Mouse (Mus musculus) layer of hippocampus, adult 18-20 months (tissue): Measurements from ENCODE around the gene Treh. TPM values are rescaled to one million over a fixed set of nuclear protein-coding genes. Genes with fewer than 3 reads are reported as not detected.

Source experiments
- DNase-seq, 2 experiments: peaks; one replicate each; pipeline ENCODE4 v3.0.0; 2022; ENCODE audit warnings: low spot score in 2 of 2
- total RNA-seq, 2 experiments: library from RNA; stranded (reverse); gene quantifications; 2 replicates each; pipeline ENCODE4 v1.2.3; 2021

The Treh gene
- total RNA-seq, 2 experiments from 2014 or later: not detected

DNA sequence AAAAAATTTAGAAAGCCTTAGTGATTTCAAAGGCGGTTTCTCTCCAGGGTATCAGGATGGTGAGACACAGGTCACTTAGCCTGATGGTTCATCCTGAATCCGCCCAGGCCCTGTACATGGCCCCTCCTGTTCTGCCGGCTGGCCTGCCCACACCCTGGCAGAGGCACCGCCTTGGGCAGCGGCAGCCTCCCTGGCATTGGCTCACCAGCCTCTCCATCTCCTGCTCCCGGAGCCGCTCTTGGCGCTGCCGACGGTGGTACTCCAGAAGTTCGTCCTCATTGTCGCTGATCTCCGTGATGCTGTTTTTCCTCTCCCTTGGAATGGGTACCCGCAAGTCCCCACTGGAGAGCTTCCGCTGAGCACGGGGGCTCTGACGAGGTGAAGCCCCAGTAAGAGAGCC is 42.1 kb downstream of the Treh start:
- DNase-seq: no peak

DNA sequence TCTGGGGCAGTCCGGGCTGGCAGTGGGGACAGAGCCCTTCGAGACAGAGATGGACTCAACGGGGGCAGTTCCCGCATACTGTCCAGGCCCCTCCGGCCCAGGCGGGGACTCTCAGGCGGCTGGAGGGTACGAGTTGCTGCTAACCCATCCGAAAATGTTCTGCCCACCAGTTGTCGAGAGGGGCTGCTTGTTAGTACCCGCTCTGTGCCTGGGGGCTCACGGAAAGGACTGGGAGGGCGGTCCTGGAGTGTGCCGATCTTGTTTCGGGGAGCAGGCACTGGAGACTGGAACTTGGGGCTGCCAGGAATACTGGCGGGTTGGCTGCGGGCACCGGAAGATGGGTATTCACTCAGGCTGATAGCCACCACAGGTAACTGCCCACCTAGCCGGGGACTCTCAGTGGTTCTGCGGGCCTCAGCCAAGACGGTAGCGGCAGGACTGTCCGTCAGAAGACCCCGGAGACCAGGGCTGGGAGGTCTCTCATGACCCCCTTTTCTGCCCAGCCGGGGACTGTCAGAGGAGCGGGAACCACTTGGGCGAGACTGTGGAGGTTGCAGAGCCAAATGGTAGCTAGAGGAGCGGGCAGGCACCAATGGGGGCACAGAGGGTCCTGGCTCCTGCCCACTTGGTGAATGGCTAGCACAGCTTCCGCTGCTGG is 42.8 kb downstream of the Treh start:
- DNase-seq: no peak

DNA sequence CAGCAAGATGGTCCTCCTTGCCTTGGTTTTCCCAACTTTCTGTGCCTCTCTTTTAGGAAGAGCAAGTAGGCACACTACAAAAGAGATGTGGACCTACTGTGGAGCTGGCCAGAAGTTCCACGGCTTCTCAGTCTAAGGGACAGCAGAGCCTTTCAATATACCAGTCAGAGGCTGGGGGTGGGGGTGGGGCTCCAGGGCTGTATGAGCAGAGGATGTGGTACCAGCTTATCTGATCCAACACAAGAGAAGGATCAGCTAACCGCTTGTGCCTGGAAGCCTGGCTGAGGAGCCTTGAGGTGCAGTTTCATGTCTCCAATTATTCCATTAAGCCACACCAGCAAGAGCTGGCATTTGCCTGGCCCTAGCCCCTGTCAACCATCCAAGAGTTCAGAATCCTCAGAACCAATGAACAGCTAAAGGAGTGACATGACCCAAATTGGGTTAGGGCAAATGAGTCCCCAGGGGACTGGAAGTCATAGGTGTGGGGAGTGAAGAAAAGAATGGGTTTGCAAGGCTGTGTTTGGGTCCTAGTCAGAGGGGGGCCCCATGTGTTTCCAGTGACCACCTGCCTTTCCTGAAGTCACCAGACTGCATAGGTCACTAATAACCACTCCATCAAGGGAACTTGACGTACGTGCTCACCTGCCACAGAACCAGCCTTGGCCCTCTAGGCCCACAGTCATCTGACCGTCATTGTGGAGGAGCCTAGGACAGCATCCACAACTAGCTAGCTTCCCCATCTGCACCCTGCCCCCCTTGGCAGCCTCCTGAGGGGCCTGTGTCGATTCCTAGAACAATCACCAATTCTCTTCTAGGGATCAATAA is 44.2 kb downstream of the Treh start:
- no peak for DNase-seq

DNA sequence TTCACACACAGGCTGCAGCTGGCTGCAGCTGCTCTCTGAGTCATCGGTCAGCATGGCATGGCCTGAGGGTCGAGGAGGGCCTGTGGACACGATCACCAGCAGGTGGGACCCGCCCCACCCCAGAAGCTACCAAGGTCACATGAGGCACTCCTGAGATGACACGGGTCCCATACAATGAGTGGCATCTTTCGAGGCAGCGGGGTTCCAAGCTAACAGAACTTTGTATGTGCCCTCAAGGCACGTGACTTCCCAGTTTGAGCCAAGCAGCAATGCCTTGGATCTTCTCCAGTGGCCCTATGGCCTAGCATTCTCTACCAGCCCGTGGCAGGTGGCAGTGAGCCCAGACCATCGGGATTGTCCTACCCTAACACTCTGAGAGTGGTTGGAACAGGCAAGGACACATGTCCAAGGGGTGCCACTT is 44.8 kb downstream of the Treh start:
- DNase-seq: peak; percentile 29 to 73

- no peak for DNase-seq
Measured at GRCm38 (mm10) chr9:44718937-44719631, 46.1 kb downstream of the Treh start.

DNA sequence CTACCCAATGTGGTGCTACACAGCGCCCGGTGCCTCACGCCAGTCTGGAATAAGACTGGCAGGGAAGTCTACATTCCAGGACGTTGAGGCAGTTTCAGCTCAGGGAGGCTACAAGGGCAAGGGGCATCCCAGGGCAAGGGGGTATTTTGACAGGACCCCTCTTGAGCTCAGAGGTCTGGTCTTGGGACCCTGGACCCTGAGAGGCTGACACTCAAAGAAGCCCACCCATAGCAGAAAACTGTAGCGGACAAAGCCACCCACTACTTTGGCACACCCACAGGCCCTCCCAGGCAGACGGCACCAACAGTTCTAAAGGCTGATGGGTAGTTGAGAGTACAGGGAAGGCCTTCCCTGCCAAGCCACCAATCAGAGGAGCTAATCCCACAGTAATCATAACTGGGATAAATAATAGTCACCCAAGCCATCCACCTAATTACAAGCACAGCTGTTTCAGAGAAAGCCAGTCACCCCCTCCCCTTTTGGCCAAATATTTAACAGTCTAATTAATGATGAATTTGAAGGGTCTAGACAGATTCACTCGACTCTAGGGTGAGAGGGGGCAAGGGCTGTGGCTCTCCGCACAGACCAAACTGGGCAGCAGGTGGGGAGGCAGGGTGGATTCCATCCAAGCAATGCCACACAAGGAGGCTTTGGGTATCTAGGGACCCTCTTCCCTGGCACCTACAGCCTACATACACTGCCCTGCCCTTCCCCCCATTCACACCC is 46.8 kb downstream of the Treh start:
- DNase-seq: no peak

- DNase-seq: no peak
Measured at GRCm38 (mm10) chr9:44720358-44721153, 47.5 kb downstream of the Treh start.

DNA sequence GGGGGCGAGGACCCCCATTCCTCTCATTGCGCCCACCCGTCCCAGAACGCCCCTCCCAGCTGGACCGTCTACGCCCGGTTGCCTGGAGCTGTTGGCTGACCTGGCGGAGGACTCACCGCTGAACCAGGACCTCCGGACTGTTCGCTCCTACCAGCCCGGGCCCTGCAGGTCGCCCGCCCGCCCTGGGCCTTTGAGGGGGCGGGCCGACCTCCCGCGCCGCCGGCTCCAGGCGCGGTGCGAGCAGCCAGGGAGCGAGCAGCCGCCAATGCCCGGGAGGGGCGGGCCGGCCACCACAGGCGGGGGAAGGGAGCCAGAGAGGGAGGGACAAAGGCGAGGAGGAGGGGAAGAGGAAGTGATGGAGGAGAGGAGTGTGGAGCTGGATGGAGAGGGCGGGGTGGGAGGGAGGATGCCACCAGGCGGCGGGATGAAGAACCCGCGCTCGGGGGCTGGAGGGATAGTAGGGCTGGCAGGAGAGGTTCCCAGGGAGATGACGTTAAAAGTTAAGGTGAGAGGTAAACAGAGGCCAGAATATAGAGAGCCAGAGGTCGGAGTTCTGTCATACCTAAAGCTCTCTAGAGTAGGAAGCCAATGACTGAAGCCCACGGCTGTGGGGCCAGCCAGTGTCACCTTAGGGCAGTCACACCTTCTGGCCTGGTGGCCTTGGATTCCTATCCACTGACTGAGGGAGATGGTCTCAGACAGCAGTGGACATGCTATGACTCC is 48.3 kb downstream of the Treh start:
- DNase-seq: peak; percentile 84 to 85

GRCm38 (mm10) chr9:44721877-44722186 is 48.8 kb downstream of the Treh start:
- DNase-seq: no peak

DNA sequence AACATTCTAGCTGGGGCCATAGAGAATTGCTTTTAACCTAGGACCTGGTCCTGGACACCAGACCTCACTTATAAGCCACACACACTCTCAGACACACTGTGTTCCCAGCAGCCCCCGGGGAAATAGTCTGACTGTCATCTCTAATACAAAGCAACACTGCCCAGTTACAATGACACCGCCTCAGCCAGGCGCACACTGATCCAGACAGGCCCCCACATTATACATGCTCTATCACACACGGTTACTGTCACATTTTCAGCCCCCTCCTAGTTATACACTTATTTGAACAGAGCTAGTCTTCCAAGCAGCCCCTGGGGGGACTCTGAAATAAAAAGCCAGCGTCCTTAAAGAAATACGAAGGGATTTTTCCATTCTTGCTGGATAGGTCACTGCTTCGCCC is 49.5 kb downstream of the Treh start:
- DNase-seq: no peak

DNA sequence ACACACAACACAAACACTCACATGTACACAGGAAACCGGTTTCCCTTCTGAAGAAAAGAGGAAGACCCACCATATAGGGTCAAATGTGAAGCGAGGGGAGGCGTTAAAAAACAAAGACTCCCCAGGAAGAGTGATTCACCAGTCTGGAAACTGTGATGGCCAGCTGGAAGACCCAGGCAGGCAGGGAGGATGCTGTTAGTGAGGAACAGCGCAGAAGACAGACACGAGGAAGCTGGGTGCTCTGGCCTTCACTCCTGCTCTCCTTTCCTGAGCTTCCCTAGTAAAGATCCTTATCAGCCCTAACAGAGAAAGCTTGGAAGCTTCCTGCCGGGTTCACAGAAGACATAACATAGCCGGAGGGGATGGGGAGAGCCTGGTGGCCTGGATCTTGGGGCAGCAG is 50.0 kb downstream of the Treh start:
- no peak for DNase-seq

DNA sequence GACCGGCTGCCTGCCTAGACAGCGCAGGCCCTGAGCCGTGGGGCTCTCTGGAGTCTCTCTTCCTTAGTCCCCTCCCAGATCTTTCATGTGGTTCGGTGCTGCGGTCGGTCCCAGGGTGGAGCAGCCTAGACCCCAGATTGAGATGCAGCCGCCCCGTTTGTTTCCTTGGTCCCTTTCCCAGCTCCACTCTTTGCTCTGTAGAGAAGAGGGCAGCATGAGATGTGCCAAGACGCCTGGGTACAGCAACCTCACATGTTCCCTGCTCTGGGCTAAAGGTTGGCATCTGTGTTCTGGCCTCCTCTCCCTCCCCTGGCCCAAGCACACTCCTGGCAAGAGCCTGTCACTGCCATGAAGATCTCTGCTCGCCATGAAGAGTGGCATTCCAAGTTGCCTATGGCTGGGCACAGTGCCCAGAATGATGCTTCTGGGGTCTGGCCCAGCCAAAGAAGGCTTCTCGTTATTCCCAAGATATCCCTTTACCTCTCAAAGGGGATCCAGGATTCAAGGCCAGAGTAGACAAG is 50.5 kb downstream of the Treh start:
- no peak for DNase-seq

GRCm38 (mm10) chr9:44724223-44724622 is 51.2 kb downstream of the Treh start:
- DNase-seq: peak in 1 of 2 experiments; percentile 67

DNA sequence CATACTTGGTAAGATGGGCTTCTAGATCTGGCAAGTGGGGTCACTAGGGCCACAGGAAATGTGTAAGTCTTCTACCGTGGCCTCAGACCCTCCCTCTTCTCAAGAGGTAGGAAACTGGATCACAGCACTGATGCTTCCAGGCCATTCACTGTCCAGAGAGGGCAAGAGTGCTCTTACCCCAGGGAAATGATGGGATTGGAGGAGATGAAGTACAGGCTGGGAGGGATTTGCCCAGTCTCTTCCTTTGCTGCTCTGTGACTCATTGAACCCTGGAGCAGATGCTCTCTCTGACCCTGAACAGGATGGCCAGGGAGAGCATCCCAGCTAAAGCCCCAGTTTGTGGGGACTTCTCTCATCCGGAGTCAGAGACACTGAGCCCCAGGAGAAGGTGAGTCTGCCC is 51.6 kb downstream of the Treh start:
- DNase-seq: no peak

DNA sequence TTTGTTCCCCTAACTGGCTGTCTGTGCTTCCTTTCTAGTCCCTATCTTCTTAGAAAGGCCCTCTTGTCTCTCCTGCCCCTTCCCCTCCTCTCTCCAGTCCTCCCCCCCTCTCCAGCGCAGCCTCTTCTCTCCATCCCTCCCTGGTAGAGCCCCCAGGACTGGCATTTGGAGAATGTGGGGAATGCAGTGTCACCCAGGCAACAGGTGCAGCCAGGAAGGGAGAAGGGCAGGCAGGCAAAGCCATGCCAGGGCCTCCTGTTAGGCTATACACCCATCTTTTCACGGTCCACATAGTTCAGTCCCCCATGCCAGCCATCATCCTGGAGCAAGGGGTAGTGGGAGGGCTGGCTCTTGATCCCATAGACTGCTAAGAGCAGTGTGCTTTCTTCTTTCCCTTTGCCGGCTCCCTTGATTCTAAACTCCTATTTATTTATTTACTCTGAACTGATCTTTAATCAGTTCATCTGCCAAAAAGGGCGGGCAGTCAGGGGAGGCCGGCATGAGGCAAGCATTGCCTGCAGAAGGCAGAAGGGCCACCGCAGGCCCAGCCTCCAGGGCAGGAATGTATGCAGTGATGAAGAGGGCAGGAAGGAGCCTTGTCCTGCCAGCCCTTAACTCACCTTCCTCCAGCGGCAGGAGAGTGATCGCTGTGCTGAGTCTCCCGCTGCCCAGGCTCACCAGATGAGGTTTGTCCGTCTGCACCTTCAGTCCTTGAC is 53.6 kb downstream of the Treh start:
- no peak for DNase-seq

GRCm38 (mm10) chr9:44727441-44727840 is 54.4 kb downstream of the Treh start:
- DNase-seq: no peak

DNA sequence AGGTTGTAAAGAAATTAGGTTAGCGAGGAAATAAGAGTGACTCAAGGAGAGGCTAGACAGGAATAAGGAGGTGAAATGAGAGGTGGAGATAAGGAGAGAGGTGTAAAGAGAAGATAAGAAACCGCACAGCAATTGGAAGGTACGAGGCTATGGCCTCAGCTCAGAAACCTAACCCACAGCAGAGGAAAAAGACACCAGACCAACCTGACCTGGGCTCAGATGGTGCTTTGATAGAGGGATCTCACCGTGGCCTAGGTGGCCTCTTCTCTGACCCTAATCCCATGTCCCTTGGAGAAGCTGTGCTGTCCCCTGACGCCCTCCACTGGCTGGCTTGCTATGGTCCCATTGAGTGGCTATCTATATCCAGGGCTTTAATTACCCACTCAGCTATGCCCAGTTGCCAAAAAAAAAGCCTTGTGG is 59.1 kb downstream of the Treh start:
- DNase-seq: no peak

GRCm38 (mm10) chr9:44732921-44733530 is 60.0 kb downstream of the Treh start:
- no peak for DNase-seq
